Mouse (Mus musculus) liver, embryonic 12.5 days (tissue): Measurements from ENCODE around the gene Cacng3. TPM values are rescaled to one million over a fixed set of nuclear protein-coding genes. Genes with fewer than 3 reads are reported as not detected.

Experiments
- ATAC-seq: fragments of 200-750 bp; cut with Nextera tagmentation; 2 replicates; pipeline ENCODE4 v1.8.0; 2017; ENCODE audit warnings: moderate number of reproducible peaks, mild to moderate bottlenecking, moderate library complexity
- H3K27ac ChIP-seq: fragments of 300-500 bp; sonication (generic); 2 replicates; pipeline ENCODE4 v1.5.1; 2016; ENCODE audit warnings: mild to moderate bottlenecking
- H3K27me3 ChIP-seq: fragments of 300-500 bp; sonication (generic); replicated peaks from 2 replicates; pipeline ENCODE4 v1.6.1; 2016; ENCODE audit warnings: mild to moderate bottlenecking, moderate library complexity
- H3K36me3 ChIP-seq: fragments of 300-500 bp; sonication (generic); 2 replicates; pipeline ENCODE4 v1.6.1; 2016; ENCODE audit warnings: mild to moderate bottlenecking, moderate library complexity
- H3K4me1 ChIP-seq: fragments of 300-500 bp; sonication (generic); 2 replicates; pipeline ENCODE4 v1.6.1; 2016
- H3K4me2 ChIP-seq: fragments of 300-500 bp; sonication (generic); 2 replicates; pipeline ENCODE4 v1.6.1; 2016; ENCODE audit warnings: mild to moderate bottlenecking, moderate library complexity
- H3K4me3 ChIP-seq: fragments of 300-500 bp; sonication (generic); 2 replicates; pipeline ENCODE4 v1.5.1; 2016; ENCODE audit warnings: mild to moderate bottlenecking, moderate library complexity
- H3K9ac ChIP-seq: fragments of 300-500 bp; sonication (generic); 2 replicates; pipeline ENCODE4 v1.6.1; 2016; ENCODE audit warnings: mild to moderate bottlenecking, moderate library complexity
- H3K9me3 ChIP-seq: fragments of 300-500 bp; sonication (generic); replicated peaks from 2 replicates; pipeline ENCODE4 v1.6.1; 2016; ENCODE audit warnings: mild to moderate bottlenecking, moderate library complexity
- WGBS: fragments of 180-500 bp; shearing (Covaris S2); methylation state at CpG from one replicate; pipeline ENCODE4 v1.1.7; 2016; ENCODE audit not compliant: insufficient replicate concordance; 5-methylcytosine and 5-hydroxymethylcytosine counted together
- polyA plus RNA-seq: library from polyadenylated mRNA; unstranded; fragments of >200 nt; fragmentation: Nextera tagmentation; extraction: Ambion mirVana; gene quantifications from 2 replicates; pipeline ENCODE4 v1.2.1, GENCODE M21; 2016

The Cacng3 gene
- polyA plus RNA-seq, 1 experiment from 2014 or later, result not detected

GRCm38 (mm10) chr7:122726376-122726775, 56.1 kb downstream of the Cacng3 start:
- no peak for ATAC-seq
- Histone ChIP-seq H3K27ac (no peak overlapping the region), H3K4me1 (no peaks in the 10 kb centered on the region), H3K9ac (no peak overlapping the region), H3K36me3 (no peaks in the 10 kb centered on the region), H3K27me3 (no peaks in the 10 kb centered on the region), H3K4me3 (no peak overlapping the region), H3K4me2 (no peak overlapping the region), H3K9me3 (no peaks in the 10 kb centered on the region)
- 55% methylated on average over 2 of the region's 2 CpGs for WGBS

GRCm38 (mm10) chr7:122728186-122728585, 57.9 kb downstream of the Cacng3 start:
- H3K4me1 ChIP-seq, result no peaks in the 10 kb centered on the region
- no peak overlapping the region for H3K4me2 ChIP-seq
- H3K9me3 ChIP-seq, result no peaks in the 10 kb centered on the region
- H3K9ac ChIP-seq, result no peak overlapping the region
- H3K27ac ChIP-seq, result no peak overlapping the region
- H3K36me3 ChIP-seq, result no peaks in the 10 kb centered on the region
- H3K4me3 ChIP-seq, result no peak overlapping the region
- H3K27me3 ChIP-seq, result no peaks in the 10 kb centered on the region
- ATAC-seq, result no peak
- WGBS, result 72% methylated on average over 8 of the region's 8 CpGs

GRCm38 (mm10) chr7:122728846-122729245, 58.6 kb downstream of the Cacng3 start:
- no peak overlapping the region for H3K4me3 ChIP-seq
- H3K9me3 ChIP-seq, result no peaks in the 10 kb centered on the region
- no peak overlapping the region for H3K27ac ChIP-seq
- H3K4me1 ChIP-seq, result no peaks in the 10 kb centered on the region
- H3K4me2 ChIP-seq, result no peak overlapping the region
- no peak overlapping the region for H3K9ac ChIP-seq
- no peaks in the 10 kb centered on the region for H3K36me3 ChIP-seq
- ATAC-seq, result no peak
- WGBS, result 33% methylated on average over 7 of the region's 7 CpGs
- no peaks in the 10 kb centered on the region for H3K27me3 ChIP-seq

- no peaks in the 10 kb centered on the region for H3K4me1 ChIP-seq
- H3K4me2 ChIP-seq, result no peak overlapping the region
- H3K27me3 ChIP-seq, result no peaks in the 10 kb centered on the region
- no peak for ATAC-seq
- H3K9me3 ChIP-seq, result no peaks in the 10 kb centered on the region
- H3K27ac ChIP-seq, result no peak overlapping the region
- H3K4me3 ChIP-seq, result no peak overlapping the region
- H3K36me3 ChIP-seq, result no peaks in the 10 kb centered on the region
- H3K9ac ChIP-seq, result no peak overlapping the region
- WGBS, result 76% methylated on average over 11 of the region's 11 CpGs
Observed at GRCm38 (mm10) chr7:122735323-122735722, 65.0 kb downstream of the Cacng3 start.

- no peak overlapping the region for H3K4me2 ChIP-seq
- no peaks in the 10 kb centered on the region for H3K36me3 ChIP-seq
- ATAC-seq, result no peak
- no peaks in the 10 kb centered on the region for H3K4me1 ChIP-seq
- no peak overlapping the region for H3K27ac ChIP-seq
- no peaks in the 10 kb centered on the region for H3K27me3 ChIP-seq
- H3K9ac ChIP-seq, result no peak overlapping the region
- H3K4me3 ChIP-seq, result no peak overlapping the region
- H3K9me3 ChIP-seq, result no peaks in the 10 kb centered on the region
- 44% methylated on average over 5 of the region's 5 CpGs for WGBS
Observed at GRCm38 (mm10) chr7:122738541-122738940, 68.2 kb downstream of the Cacng3 start.

- H3K4me2 ChIP-seq, result no peak overlapping the region
- no peaks in the 10 kb centered on the region for H3K36me3 ChIP-seq
- H3K27ac ChIP-seq, result no peak overlapping the region
- H3K27me3 ChIP-seq, result no peaks in the 10 kb centered on the region
- H3K4me1 ChIP-seq, result no peaks in the 10 kb centered on the region
- no peak for ATAC-seq
- H3K9ac ChIP-seq, result no peak overlapping the region
- 50% methylated on average over 2 of the region's 2 CpGs for WGBS
- no peaks in the 10 kb centered on the region for H3K9me3 ChIP-seq
- no peak overlapping the region for H3K4me3 ChIP-seq
Observed at GRCm38 (mm10) chr7:122740663-122741062, 70.4 kb downstream of the Cacng3 start.

- no peak for ATAC-seq
- Histone ChIP-seq H3K9me3 (no peaks in the 10 kb centered on the region), H3K4me2 (no peak overlapping the region), H3K4me3 (no peak overlapping the region), H3K4me1 (no peaks in the 10 kb centered on the region), H3K9ac (no peak overlapping the region), H3K36me3 (no peaks in the 10 kb centered on the region), H3K27me3 (no peaks in the 10 kb centered on the region), H3K27ac (no peak overlapping the region)
- WGBS, result 76% methylated on average over 5 of the region's 5 CpGs
Observed at GRCm38 (mm10) chr7:122755920-122756603, 85.8 kb downstream of the Cacng3 start.

GRCm38 (mm10) chr7:122758645-122759044, 88.4 kb downstream of the Cacng3 start:
- WGBS, result 57% methylated on average over 3 of the region's 3 CpGs
- no peak overlapping the region for H3K9ac ChIP-seq
- H3K4me3 ChIP-seq, result no peak overlapping the region
- H3K9me3 ChIP-seq, result 0 out of 2 replicates have a peak, but pooled peaks cover 6% of the 10 kb centered on the region
- H3K27ac ChIP-seq, result no peak overlapping the region
- no peaks in the 10 kb centered on the region for H3K4me1 ChIP-seq
- H3K4me2 ChIP-seq, result no peak overlapping the region
- H3K36me3 ChIP-seq, result no peaks in the 10 kb centered on the region
- ATAC-seq, result no peak
- H3K27me3 ChIP-seq, result no peaks in the 10 kb centered on the region

- Histone ChIP-seq H3K36me3 (no peaks in the 10 kb centered on the region), H3K4me3 (no peak overlapping the region), H3K4me2 (no peak overlapping the region), H3K27ac (no peak overlapping the region), H3K9me3 (0 out of 2 replicates have a peak, but pooled peaks cover 6% of the 10 kb centered on the region), H3K4me1 (no peaks in the 10 kb centered on the region), H3K27me3 (no peaks in the 10 kb centered on the region), H3K9ac (no peak overlapping the region)
- 64% methylated on average over 5 of the region's 5 CpGs for WGBS
- ATAC-seq, result no peak
Observed at GRCm38 (mm10) chr7:122764506-122764905, 94.2 kb downstream of the Cacng3 start.

- no peak for ATAC-seq
- H3K27me3 ChIP-seq, result no peaks in the 10 kb centered on the region
- WGBS, result 78% methylated on average over 27 of the region's 27 CpGs
- H3K4me2 ChIP-seq, result no peak overlapping the region
- H3K4me1 ChIP-seq, result no peaks in the 10 kb centered on the region
- H3K9me3 ChIP-seq, result no peaks in the 10 kb centered on the region
- H3K9ac ChIP-seq, result no peak overlapping the region
- H3K36me3 ChIP-seq, result no peaks in the 10 kb centered on the region
- H3K4me3 ChIP-seq, result no peak overlapping the region
- no peak overlapping the region for H3K27ac ChIP-seq
Observed at GRCm38 (mm10) chr7:122768292-122769020, 98.2 kb downstream of the Cacng3 start.

- no peaks in the 10 kb centered on the region for H3K4me1 ChIP-seq
- H3K9ac ChIP-seq, result no peak overlapping the region
- no peak overlapping the region for H3K4me3 ChIP-seq
- H3K4me2 ChIP-seq, result no peak overlapping the region
- no peak overlapping the region for H3K27ac ChIP-seq
- H3K27me3 ChIP-seq, result no peaks in the 10 kb centered on the region
- ATAC-seq, result no peak
- no peaks in the 10 kb centered on the region for H3K9me3 ChIP-seq
- 41% methylated on average over 7 of the region's 7 CpGs for WGBS
- no peaks in the 10 kb centered on the region for H3K36me3 ChIP-seq
Observed at GRCm38 (mm10) chr7:122779601-122780000, 109.3 kb downstream of the Cacng3 start.

- H3K36me3 ChIP-seq, result no peaks in the 10 kb centered on the region
- no peaks in the 10 kb centered on the region for H3K9me3 ChIP-seq
- no peaks in the 10 kb centered on the region for H3K4me1 ChIP-seq
- peak; percentile 93 for ATAC-seq
- H3K9ac ChIP-seq, result no peak overlapping the region
- 60% methylated on average over 7 of the region's 7 CpGs for WGBS
- peak overlapping the region; percentile 71; the same call in 1 of the 2 replicates for H3K27ac ChIP-seq
- no peak overlapping the region; the same call in 1 of the 2 replicates for H3K4me2 ChIP-seq
- no peak overlapping the region for H3K4me3 ChIP-seq
- H3K27me3 ChIP-seq, result no peaks in the 10 kb centered on the region
Observed at GRCm38 (mm10) chr7:122789929-122790328, 119.6 kb downstream of the Cacng3 start.
